Mouse (Mus musculus) midbrain, embryonic 14.5 days (tissue): Measurements from ENCODE around the gene Clstn2. TPM values are rescaled to one million over a fixed set of nuclear protein-coding genes. Genes with fewer than 3 reads are reported as not detected.
A peak's percentile ranks its signal among the peaks of the same experiment; 100 is the strongest.

Experiments
- ATAC-seq: fragments of 200-750 bp; cut with Nextera tagmentation; 2 replicates; pipeline ENCODE4 v1.8.0; 2017; ENCODE audit warnings: moderate number of reproducible peaks, moderate library complexity; ENCODE audit not compliant: low FRiP score, low TSS enrichment
- DNase-seq: peaks from one replicate; pipeline ENCODE4 v3.0.0-alpha.2; 2015
- H3K27ac ChIP-seq: fragments of 300-500 bp; sonication (generic); replicated peaks from 2 replicates; pipeline ENCODE4 v1.5.1; 2014; ENCODE audit warnings: mild to moderate bottlenecking, low read depth, low read length, moderate library complexity
- H3K27me3 ChIP-seq: fragments of 300-500 bp; sonication (generic); 2 replicates; pipeline ENCODE4 v1.6.1; 2014; ENCODE audit warnings: low read length, control low read depth, mixed read lengths; ENCODE audit not compliant: control insufficient read depth, insufficient read depth
- H3K36me3 ChIP-seq: fragments of 300-500 bp; sonication (generic); 2 replicates; pipeline ENCODE4 v1.6.1; 2014; ENCODE audit warnings: low read length, control low read depth; ENCODE audit not compliant: control insufficient read depth, insufficient read depth
- H3K4me1 ChIP-seq: fragments of 300-500 bp; sonication (generic); 2 replicates; pipeline ENCODE4 v1.6.1; 2014; ENCODE audit warnings: mild to moderate bottlenecking, antibody characterized with exemption, low read length, control low read depth; ENCODE audit not compliant: control insufficient read depth, insufficient read depth
- H3K4me2 ChIP-seq: fragments of 300-500 bp; sonication (generic); 2 replicates; pipeline ENCODE4 v1.6.1; 2014; ENCODE audit warnings: mild to moderate bottlenecking, low read length, moderate library complexity
- H3K4me3 ChIP-seq: fragments of 300-500 bp; sonication (generic); replicated peaks from 2 replicates; pipeline ENCODE4 v1.5.1; 2014; ENCODE audit warnings: low read depth, low read length
- H3K9ac ChIP-seq: fragments of 300-500 bp; sonication (generic); replicated peaks from 2 replicates; pipeline ENCODE4 v1.6.1; 2014; ENCODE audit warnings: mild to moderate bottlenecking, low read length, moderate library complexity
- H3K9me3 ChIP-seq: fragments of 300-500 bp; sonication (generic); 2 replicates; pipeline ENCODE4 v1.6.1; 2016; ENCODE audit warnings: low read length, control low read depth, mixed read lengths; ENCODE audit not compliant: control insufficient read depth
- WGBS: fragments of 180-500 bp; shearing (Covaris S2); extraction: QIAGEN DNeasy Blood & Tissue Kit; methylation state at CpG from one replicate; pipeline ENCODE4 v1.1.7; 2014; 5-methylcytosine and 5-hydroxymethylcytosine counted together
- polyA plus RNA-seq: library from polyadenylated mRNA; unstranded; fragments of >200 nt; fragmentation: Nextera tagmentation; extraction: Ambion mirVana; gene quantifications from 2 replicates; pipeline ENCODE4 v1.2.1, GENCODE M21; 2014

Gene Clstn2
- polyA plus RNA-seq, 1 experiment from 2014 or later, result 8.3 TPM

DNA sequence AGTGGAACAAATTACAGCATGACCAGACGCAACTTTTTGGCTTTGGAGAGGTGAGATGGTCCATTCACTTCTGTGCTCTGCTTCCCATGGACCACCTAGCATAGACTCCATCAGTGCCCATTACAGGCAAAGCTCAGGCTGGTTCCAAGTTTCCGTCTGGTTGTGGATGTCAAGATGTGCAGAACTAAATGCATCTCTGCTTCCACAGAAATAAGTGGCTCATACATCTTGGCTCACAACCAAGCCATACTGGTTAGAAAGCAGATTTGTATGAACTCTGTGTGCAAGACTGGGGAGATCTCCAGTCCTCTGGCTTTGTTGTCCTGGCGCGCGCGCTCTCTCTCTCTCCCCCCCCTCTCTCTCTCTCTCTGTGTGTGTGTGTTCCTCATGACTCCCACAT lies 537.9 kb downstream of the Clstn2 start:
- ATAC-seq (no peak), DNase-seq (no peak)
- Histone ChIP-seq H3K4me2 (no peak overlapping the region), H3K4me1 (no peaks in the 10 kb centered on the region), H3K27me3 (no peaks in the 10 kb centered on the region), H3K4me3 (no peak overlapping the region), H3K9me3 (no peaks in the 10 kb centered on the region), H3K27ac (no peak overlapping the region), H3K36me3 (no peaks in the 10 kb centered on the region), H3K9ac (no peak overlapping the region)
- WGBS, result 95% methylated on average over 6 of the region's 6 CpGs

DNA sequence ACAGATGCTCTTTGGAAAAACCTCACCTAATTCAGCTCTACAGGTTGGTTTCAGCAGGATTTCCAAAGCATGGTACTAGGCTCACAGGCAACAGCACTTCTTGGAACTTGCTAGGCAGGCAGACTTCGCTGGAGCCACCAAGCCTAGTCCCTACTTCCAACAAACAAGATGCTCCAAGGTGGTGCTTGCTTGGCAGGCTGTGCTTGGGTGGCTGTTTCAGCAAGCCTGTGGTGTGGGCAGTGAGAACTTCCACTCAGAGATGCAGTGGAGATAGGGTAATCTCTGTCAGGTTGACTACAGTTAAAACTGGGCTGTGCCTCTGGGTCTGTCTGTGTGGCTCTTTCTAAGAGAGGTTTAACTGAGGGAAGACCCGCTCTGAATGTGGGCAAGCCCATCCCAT lies 541.4 kb downstream of the Clstn2 start:
- DNase-seq (no peak), ATAC-seq (no peak)
- Histone ChIP-seq H3K4me2 (no peak overlapping the region), H3K9me3 (no peaks in the 10 kb centered on the region), H3K27me3 (no peaks in the 10 kb centered on the region), H3K9ac (no peak overlapping the region), H3K4me3 (no peak overlapping the region), H3K4me1 (no peaks in the 10 kb centered on the region), H3K36me3 (no peaks in the 10 kb centered on the region), H3K27ac (no peak overlapping the region)
- 76% methylated on average over 2 of the region's 2 CpGs for WGBS

DNA sequence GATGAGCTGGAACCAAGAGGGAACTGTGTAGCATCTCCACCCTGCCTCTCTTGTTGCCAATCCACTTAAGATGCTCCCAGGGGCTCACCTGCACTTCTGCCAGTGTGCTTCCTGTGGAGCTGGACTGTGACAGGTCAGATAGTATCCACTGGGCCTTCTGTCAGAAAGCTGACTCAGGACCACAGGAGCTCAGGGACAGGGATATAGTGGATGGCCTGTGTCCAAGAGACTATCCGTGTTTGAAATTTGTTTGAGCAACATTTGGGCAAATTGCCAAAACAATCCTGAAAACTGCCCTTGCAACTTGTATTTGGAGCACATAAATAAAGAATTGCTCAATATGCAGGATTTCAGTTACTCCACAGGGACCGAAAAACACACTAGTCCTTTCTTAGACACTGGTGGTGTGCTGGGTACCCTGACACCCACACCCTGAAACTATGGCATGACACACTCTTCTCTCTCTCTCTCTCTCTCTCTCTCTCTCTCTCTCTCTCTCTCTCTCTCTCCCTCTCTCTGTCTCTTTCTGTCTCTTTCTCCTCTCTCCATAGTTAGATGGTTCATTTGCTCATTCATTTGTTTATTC lies 542.3 kb downstream of the Clstn2 start:
- no peaks in the 10 kb centered on the region for H3K4me1 ChIP-seq
- WGBS, result 71% methylated on average over 2 of the region's 2 CpGs
- H3K4me2 ChIP-seq, result no peak overlapping the region
- no peak overlapping the region for H3K9ac ChIP-seq
- no peak overlapping the region for H3K4me3 ChIP-seq
- no peaks in the 10 kb centered on the region for H3K9me3 ChIP-seq
- no peaks in the 10 kb centered on the region for H3K36me3 ChIP-seq
- DNase-seq (peak; percentile 39), ATAC-seq (no peak)
- no peak overlapping the region for H3K27ac ChIP-seq
- no peaks in the 10 kb centered on the region for H3K27me3 ChIP-seq

DNA sequence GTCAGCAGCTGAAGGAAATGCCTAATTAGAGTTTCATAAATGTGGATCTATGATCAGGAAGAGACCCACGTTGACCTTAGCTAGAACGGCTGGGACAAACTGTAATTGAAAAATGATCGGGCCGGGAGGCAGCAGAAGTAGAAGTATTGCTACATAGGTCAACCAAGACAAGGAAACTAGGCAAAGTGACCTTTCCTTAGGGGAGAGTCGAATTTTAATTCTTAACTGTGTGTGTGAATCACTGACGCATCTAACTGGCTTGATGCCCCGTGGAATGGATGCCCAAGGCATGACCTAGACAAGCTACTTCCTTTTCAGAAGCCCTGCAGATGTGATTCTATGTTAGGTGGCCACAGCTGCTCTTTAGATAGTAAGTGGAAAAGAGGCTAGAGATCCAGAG lies 546.2 kb downstream of the Clstn2 start:
- WGBS, result 86% methylated on average over 7 of the region's 7 CpGs
- no peak overlapping the region for H3K4me2 ChIP-seq
- ATAC-seq (no peak), DNase-seq (no peak)
- H3K27me3 ChIP-seq, result no peaks in the 10 kb centered on the region
- H3K9ac ChIP-seq, result no peak overlapping the region
- no peak overlapping the region for H3K27ac ChIP-seq
- no peaks in the 10 kb centered on the region for H3K9me3 ChIP-seq
- no peaks in the 10 kb centered on the region for H3K36me3 ChIP-seq
- H3K4me3 ChIP-seq, result no peak overlapping the region
- H3K4me1 ChIP-seq, result no peaks in the 10 kb centered on the region

DNA sequence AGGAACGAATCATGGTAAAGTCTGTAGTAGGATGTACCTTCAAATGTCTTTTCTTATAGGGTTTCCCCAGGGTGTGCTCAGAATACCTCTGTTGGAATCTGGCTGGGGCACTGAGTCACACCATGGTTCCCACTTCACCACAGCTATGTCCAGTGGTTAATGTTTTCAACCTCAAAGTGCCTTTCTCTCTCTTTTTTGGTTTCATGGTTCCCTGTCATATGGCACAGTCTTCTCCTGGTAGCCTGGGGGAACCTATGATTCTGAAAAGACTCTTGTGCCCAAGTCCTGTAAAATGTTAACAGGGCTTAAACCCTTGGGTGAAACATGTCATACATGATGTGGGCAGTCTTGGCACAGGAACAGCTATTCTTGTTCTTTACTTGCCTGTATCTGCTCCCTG lies 551.8 kb downstream of the Clstn2 start:
- DNase-seq, result no peak
- no peaks in the 10 kb centered on the region for H3K4me1 ChIP-seq
- no peaks in the 10 kb centered on the region for H3K36me3 ChIP-seq
- no peak overlapping the region for H3K27ac ChIP-seq
- H3K9me3 ChIP-seq, result no peaks in the 10 kb centered on the region
- 72% methylated on average over 1 of the region's 1 CpGs for WGBS
- H3K9ac ChIP-seq, result no peak overlapping the region
- ATAC-seq, result no peak
- no peak overlapping the region for H3K4me3 ChIP-seq
- H3K4me2 ChIP-seq, result no peak overlapping the region
- H3K27me3 ChIP-seq, result no peaks in the 10 kb centered on the region

DNA sequence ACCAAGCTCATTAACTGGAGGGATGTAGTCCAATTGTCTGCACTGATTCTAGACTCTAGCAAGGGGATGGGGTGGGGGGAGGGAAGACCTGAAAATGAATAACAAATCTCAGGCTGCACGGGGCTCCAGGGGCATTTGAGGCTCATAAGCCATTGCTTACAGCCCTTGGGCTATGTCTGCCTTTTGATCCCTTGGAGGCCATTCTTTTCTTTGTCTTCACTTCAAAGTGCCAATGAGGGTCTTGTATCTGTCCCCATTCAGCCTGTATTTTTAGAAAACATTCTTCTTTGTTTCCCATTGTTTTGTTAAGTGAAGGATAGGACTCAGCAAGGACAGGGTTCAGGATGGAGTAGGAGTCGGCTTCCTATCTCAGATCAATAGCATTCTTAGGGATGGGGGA lies 556.0 kb downstream of the Clstn2 start:
- Histone ChIP-seq H3K9me3 (no peaks in the 10 kb centered on the region), H3K9ac (no peak overlapping the region), H3K4me2 (no peak overlapping the region), H3K4me1 (no peaks in the 10 kb centered on the region), H3K36me3 (no peaks in the 10 kb centered on the region), H3K27me3 (no peaks in the 10 kb centered on the region), H3K27ac (no peak overlapping the region), H3K4me3 (no peak overlapping the region)
- DNase-seq (no peak), ATAC-seq (no peak)
- 22% methylated on average over 2 of the region's 2 CpGs for WGBS

DNA sequence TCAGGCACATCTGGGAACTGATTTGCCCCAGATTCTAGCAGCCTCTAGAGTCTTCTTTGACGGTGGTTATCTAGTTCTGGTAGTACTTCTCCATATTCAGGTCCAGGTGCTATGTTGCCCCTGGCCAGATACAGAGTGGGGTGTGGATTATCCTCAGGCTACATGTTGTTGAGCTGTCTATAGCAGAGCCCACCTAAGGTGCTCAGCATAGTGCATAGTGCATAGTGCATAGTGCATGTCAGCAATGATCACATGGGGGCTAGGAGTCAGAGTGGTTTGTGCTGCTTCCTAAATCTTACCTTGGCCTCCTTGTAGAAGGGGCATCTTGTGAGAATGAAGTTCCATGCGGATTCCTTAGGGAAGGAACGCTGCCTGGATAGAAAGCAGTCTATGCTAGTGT lies 556.5 kb downstream of the Clstn2 start:
- no peak overlapping the region for H3K27ac ChIP-seq
- H3K4me1 ChIP-seq, result no peaks in the 10 kb centered on the region
- H3K36me3 ChIP-seq, result no peaks in the 10 kb centered on the region
- H3K9me3 ChIP-seq, result no peaks in the 10 kb centered on the region
- DNase-seq (no peak), ATAC-seq (no peak)
- H3K27me3 ChIP-seq, result no peaks in the 10 kb centered on the region
- 85% methylated on average over 3 of the region's 3 CpGs for WGBS
- H3K4me3 ChIP-seq, result no peak overlapping the region
- H3K4me2 ChIP-seq, result no peak overlapping the region
- H3K9ac ChIP-seq, result no peak overlapping the region

DNA sequence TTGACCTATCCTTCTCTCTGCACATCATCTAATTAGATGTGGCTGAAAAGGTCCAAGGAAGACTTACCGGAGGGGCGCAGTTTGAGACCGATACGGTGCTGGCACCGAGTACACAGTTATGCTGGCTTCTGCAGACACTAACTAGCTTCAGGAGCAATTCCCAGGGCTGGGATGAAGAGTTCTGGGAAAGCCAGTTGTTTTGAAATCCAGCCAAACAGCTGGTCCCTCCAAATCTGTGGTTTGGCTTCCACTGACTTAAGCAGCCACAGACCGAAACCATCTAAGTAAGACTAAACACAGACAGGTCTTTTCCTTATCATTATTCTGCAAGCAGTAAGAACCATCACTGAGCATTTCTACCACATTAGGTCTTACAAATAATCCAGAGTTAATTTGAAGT lies 558.1 kb downstream of the Clstn2 start:
- Histone ChIP-seq H3K4me2 (no peak overlapping the region), H3K4me3 (no peak overlapping the region), H3K36me3 (no peaks in the 10 kb centered on the region), H3K9me3 (no peaks in the 10 kb centered on the region), H3K4me1 (0 out of 2 replicates have a peak, but pooled peaks cover 4% of the 10 kb centered on the region), H3K9ac (no peak overlapping the region), H3K27ac (no peak overlapping the region), H3K27me3 (no peaks in the 10 kb centered on the region)
- no peak for ATAC-seq
- DNase-seq, result no peak
- 93% methylated on average over 6 of the region's 6 CpGs for WGBS

DNA sequence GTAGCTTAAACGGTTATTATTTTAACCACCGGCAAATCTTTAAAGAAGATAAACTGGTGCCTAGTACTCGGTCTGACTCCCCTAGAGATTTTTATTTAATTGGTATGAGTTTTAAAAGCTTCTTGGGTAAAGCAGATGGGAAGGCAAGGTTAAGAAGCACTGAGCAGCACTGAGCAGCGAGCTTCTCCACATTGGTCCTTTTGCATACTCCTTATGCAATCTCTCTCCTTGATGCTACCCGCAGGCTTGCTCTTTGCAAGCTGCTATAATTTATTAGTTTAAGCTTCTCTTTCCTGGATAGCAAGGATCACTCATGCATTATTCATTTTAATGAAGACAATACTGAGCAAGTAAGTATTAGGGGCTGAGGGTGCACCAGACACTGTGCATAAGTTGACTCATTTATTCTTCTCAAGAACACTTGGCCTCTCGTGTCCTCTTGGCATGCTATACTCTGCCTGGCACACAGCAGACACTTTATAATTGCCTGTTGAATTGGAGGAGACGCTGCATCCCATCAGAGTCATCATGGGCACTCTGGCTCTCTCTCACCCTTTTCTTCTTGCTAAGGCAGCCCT lies 561.9 kb downstream of the Clstn2 start:
- Histone ChIP-seq H3K9ac (no peak overlapping the region), H3K27ac (no peak overlapping the region), H3K4me3 (no peak overlapping the region), H3K4me2 (no peak overlapping the region), H3K9me3 (no peaks in the 10 kb centered on the region), H3K36me3 (no peaks in the 10 kb centered on the region), H3K27me3 (no peaks in the 10 kb centered on the region), H3K4me1 (0 out of 2 replicates have a peak, but pooled peaks cover 4% of the 10 kb centered on the region)
- DNase-seq, result peak; percentile 35
- ATAC-seq, result no peak
- WGBS, result 58% methylated on average over 7 of the region's 7 CpGs
